In genomic region chr6:50382196-50382595, GRCm38 (mm10) we compare ENCODE assay signal across 10 mouse cellular contexts.
DNase-seq lines count a peak whose midpoint lies in the region; ATAC-seq and TF ChIP-seq lines count a peak whose summit lies in the region.
"Had no signal": no experiment of that assay in that cellular context is flagged by ENCODE, and none has a peak within 500 bp of the region (broad histone marks: within the 10 kb centered on the region; RNA-seq: fewer than 3 reads in every experiment).

No protein-coding gene starts in this region.

- TF ChIP-seq EP300 in MEL (IDR thresholded peaks at IDR 0.05; ENCODE audit: low read depth in 1 of 2, low read length in 2 of 2), result no peak
- no peak for TF ChIP-seq EP300 in liver, postnatal 0 days (IDR thresholded peaks at IDR 0.05; ENCODE audit: low read depth)

- DNase-seq in kidney, adult 18-20 months, result no peak
- DNase-seq in MEL (ENCODE audit: low read depth, low spot score), result no peak
- DNase-seq in liver, postnatal 0 days, result no peak
- no peak for DNase-seq in adrenal gland, adult 8-10 months
- DNase-seq in ovary, postnatal 14 days (ENCODE audit: low spot score), result no peak
- DNase-seq: cerebellum, adult 11-12 months had no signal

- peak overlapping the region; percentile 66 for H3K27ac ChIP-seq in kidney, embryonic 15.5 days
- peak overlapping the region; percentile 64 for H3K27ac ChIP-seq in MEL (ENCODE audit: control insufficient read depth, low read depth, low read length)
- H3K27ac ChIP-seq in embryonic fibroblast, embryonic 13.5 days (ENCODE audit: insufficient read depth, low read length), result peak overlapping the region; percentile 94
- no peak overlapping the region for H3K27ac ChIP-seq in liver, postnatal 0 days (ENCODE audit: low read depth)
- H3K27ac ChIP-seq: hindbrain, embryonic 10.5 days; neural tube, embryonic 12.5 days had no signal

- ATAC-seq in kidney, embryonic 15.5 days (replicated peaks; ENCODE audit: low FRiP score), result no peak
- no peak for ATAC-seq in liver, postnatal 0 days

- H3K79me2 ChIP-seq in MEL (ENCODE audit: control insufficient read depth, insufficient read depth, low read length, poor library complexity), result no peaks in the 10 kb centered on the region

- H3K4me2 ChIP-seq in kidney, embryonic 15.5 days, result peak overlapping the region; percentile 49
- H3K4me2 ChIP-seq in liver, postnatal 0 days (ENCODE audit: low read depth, low read length), result peak overlapping the region; percentile 53; the same call in 1 of the 2 replicates
- H3K4me2 ChIP-seq: neural tube, embryonic 12.5 days had no signal

- H3K4me1 ChIP-seq in kidney, embryonic 15.5 days, result peaks cover 54% of the 10 kb centered on the region
- H3K4me1 ChIP-seq in MEL (ENCODE audit: control insufficient read depth in 1 of 2, insufficient read depth in 2 of 2, low read length in 2 of 2), result peaks cover 16 to 17% of the 10 kb centered on the region in 2 experiments
- H3K4me1 ChIP-seq in embryonic fibroblast, embryonic 13.5 days (ENCODE audit: control insufficient read depth, insufficient read depth, low read length), result peaks cover 27% of the 10 kb centered on the region
- H3K4me1 ChIP-seq in liver, postnatal 0 days (ENCODE audit: insufficient read depth), result peaks cover 17% of the 10 kb centered on the region; the same call in 1 of the 2 replicates
- H3K4me1 ChIP-seq: neural tube, embryonic 12.5 days had no signal

- H3K36me3 ChIP-seq in kidney, embryonic 15.5 days, result no peaks in the 10 kb centered on the region
- peaks cover 0 to 16% of the 10 kb centered on the region in 2 experiments; a peak in 2 of 4 replicates for H3K36me3 ChIP-seq in MEL (ENCODE audit: control insufficient read depth in 1 of 2, insufficient read depth in 2 of 2, low read length in 2 of 2)
- no peaks in the 10 kb centered on the region for H3K36me3 ChIP-seq in liver, postnatal 0 days (replicated peaks; ENCODE audit: insufficient read depth, low read length)
- H3K36me3 ChIP-seq: hindbrain, embryonic 10.5 days; neural tube, embryonic 12.5 days had no signal

- H3K27me3 ChIP-seq in kidney, embryonic 15.5 days, result no peaks in the 10 kb centered on the region
- H3K27me3 ChIP-seq in MEL (ENCODE audit: control insufficient read depth in 1 of 2, insufficient read depth in 2 of 2, low read length in 2 of 2), result no peaks in the 10 kb centered on the region
- no peaks in the 10 kb centered on the region for H3K27me3 ChIP-seq in liver, postnatal 0 days (ENCODE audit: insufficient read depth, low read length)
- H3K27me3 ChIP-seq: neural tube, embryonic 12.5 days had no signal

- no peak overlapping the region for H3K9ac ChIP-seq in kidney, embryonic 15.5 days
- no peak overlapping the region for H3K9ac ChIP-seq in MEL (ENCODE audit: control insufficient read depth, low read depth, low read length, poor library complexity, severe bottlenecking)
- H3K9ac ChIP-seq in liver, postnatal 0 days (replicated peaks), result no peak overlapping the region
- H3K9ac ChIP-seq: neural tube, embryonic 12.5 days had no signal

- TF ChIP-seq RAD21 in MEL (IDR thresholded peaks at IDR 0.05; ENCODE audit: low read depth, low read length), result no peak

- WGBS in kidney, embryonic 15.5 days, result 30% methylated on average over 8 of the region's 8 CpGs
- 42% methylated on average over 8 of the region's 8 CpGs for WGBS in liver, postnatal 0 days (ENCODE audit: insufficient replicate concordance)

- no peak for TF ChIP-seq CTCF in MEL (IDR thresholded peaks at IDR 0.05 in 2 of 3, conservative IDR thresholded peaks at IDR 0.05 in 1 of 3; ENCODE audit: control insufficient read depth in 1 of 3, insufficient read depth in 1 of 3, low read depth in 2 of 3, low read length in 3 of 3, poor library complexity in 1 of 3, severe bottlenecking in 1 of 3)
- TF ChIP-seq CTCF in embryonic fibroblast, embryonic 13.5 days (IDR thresholded peaks at IDR 0.05; ENCODE audit: borderline replicate concordance, insufficient read depth, low read length), result no peak
- no peak for TF ChIP-seq CTCF in liver, postnatal 0 days (IDR thresholded peaks at IDR 0.05; ENCODE audit: low read depth)

- H3K9me3 ChIP-seq in kidney, embryonic 15.5 days (replicated peaks), result no peaks in the 10 kb centered on the region
- H3K9me3 ChIP-seq in MEL (replicated peaks; ENCODE audit: insufficient read depth, low read length), result no peaks in the 10 kb centered on the region
- H3K9me3 ChIP-seq in liver, postnatal 0 days (ENCODE audit: low read length), result no peaks in the 10 kb centered on the region
- H3K9me3 ChIP-seq: hindbrain, embryonic 10.5 days; neural tube, embryonic 12.5 days had no signal

- no peak for TF ChIP-seq POLR2A in MEL (IDR thresholded peaks at IDR 0.05; ENCODE audit: control insufficient read depth in 1 of 2, insufficient read depth in 1 of 2, low read depth in 1 of 2, low read length in 2 of 2, poor library complexity in 1 of 2)
- TF ChIP-seq POLR2A in embryonic fibroblast, embryonic 13.5 days (IDR thresholded peaks at IDR 0.05; ENCODE audit: low read depth, low read length), result no peak

- peak overlapping the region; percentile 22; the same call in 1 of the 2 replicates for H3K4me3 ChIP-seq in kidney, embryonic 15.5 days (replicated peaks)
- peak overlapping the region; percentile 61 to 73 for H3K4me3 ChIP-seq in MEL (ENCODE audit: control insufficient read depth in 1 of 2, insufficient read depth in 1 of 2, low read depth in 2 of 2, low read length in 2 of 2)
- H3K4me3 ChIP-seq in embryonic fibroblast, embryonic 13.5 days (ENCODE audit: insufficient read depth, low read length), result no peak overlapping the region
- no peak overlapping the region for H3K4me3 ChIP-seq in liver, postnatal 0 days (ENCODE audit: low read depth, low read length)
- H3K4me3 ChIP-seq: hindbrain, embryonic 10.5 days; neural tube, embryonic 12.5 days had no signal

TF ChIP-seq in MEL, 35 proteins besides CTCF, POLR2A, EP300 and RAD21:
- TF ChIP-seq GABPA (IDR thresholded peaks at IDR 0.05; ENCODE audit: low read depth, low read length), result no peak
- TF ChIP-seq CHD1 (IDR thresholded peaks at IDR 0.05; ENCODE audit: low read depth, low read length), result no peak
- TF ChIP-seq NELFE (IDR thresholded peaks at IDR 0.05; ENCODE audit: low read depth, low read length), result no peak
- TF ChIP-seq TAL1 (IDR thresholded peaks at IDR 0.05; ENCODE audit: low read length), result no peak
- TF ChIP-seq USF1 (IDR thresholded peaks at IDR 0.05; ENCODE audit: low read depth, low read length), result no peak
- TF ChIP-seq BHLHE40 (IDR thresholded peaks at IDR 0.05; ENCODE audit: borderline replicate concordance, low read depth, low read length), result no peak
- TF ChIP-seq TBP (IDR thresholded peaks at IDR 0.05; ENCODE audit: low read depth, low read length), result no peak

Comparison
In these comparisons a context has a peak if more than half of its experiments do, and no peak if none do; other contexts are left out.
1. H3K4me3 ChIP-seq: peak in kidney, embryonic 15.5 days (single experiment) and MEL (2 of 2); none in embryonic fibroblast, embryonic 13.5 days (single experiment) and liver, postnatal 0 days (single experiment).